Mouse (Mus musculus) 416B (cell line): ENCODE measurements around the gene Tgfbr3.
"Not testable (repeated sequence)": the region's sequence is repeated elsewhere in the genome, so short reads cannot be mapped to it uniquely, and the experiment has no call there.

Source experiments
- DNase-seq: peaks from one replicate; pipeline ENCODE4 v3.0.0; 2011; ENCODE audit warnings: low read depth

Tgfbr3 gene

DNA sequence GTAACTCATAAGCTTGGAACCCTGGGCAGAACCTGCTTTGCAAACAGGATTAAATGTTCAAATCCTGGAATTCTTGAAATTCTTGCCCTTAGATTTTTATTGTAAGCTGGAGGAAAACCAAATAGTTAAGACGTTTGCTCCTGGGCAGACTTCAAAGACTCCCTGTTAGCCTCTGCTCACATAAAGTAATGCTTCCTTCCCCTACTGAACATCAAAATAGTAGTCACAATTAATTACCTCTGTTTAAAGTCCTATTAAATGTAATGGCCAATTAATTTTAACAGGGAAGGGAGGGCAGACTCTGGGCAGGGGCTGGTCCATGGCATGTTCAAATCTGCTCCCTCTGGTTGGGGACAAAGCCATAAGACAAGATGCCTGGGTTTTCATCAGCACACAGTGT, 49.2 kb downstream of the Tgfbr3 start:
- DNase-seq, result no peak

DNA sequence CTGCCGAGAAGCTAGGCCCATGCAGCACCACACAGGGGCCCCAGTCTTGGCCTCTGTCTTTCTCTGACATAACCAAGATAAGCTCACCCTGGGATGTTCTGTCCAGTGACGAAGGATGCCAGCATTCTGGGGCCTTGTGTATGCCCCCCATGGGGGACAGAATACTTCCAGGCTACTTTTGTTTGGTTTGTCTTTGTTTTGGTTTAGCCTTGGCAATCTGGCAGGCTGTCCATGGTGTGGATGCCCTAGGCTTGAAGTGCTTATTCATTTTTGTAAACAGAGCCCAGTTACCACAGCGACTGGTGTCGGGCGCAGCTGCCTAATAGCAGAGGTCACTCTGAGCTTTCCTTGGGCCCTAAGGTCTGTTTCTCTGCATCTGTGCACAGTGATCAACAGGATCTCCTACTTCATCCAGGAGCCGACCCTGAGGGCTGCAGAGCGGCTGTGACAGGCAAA, 51.4 kb downstream of the Tgfbr3 start:
- no peak for DNase-seq

DNA sequence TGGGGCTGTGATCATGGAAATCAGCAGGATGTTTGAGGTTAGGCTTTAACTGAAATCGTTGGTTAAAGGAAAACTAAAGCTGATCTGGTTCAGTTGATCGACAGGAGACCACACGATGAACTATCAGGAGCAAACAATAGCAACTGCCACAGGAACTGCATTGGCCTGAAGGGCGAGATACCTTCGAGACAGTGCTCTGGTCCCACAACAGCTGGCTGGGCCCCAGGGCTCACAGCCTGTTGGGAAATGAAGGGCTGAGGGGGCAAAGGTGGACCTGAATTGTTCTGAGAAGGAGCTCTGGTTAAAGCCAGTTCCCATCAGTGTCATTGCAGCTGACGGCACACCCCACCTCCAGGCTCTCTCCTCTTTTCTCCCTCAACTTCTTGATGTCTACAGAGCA, 52.5 kb downstream of the Tgfbr3 start:
- DNase-seq, result peak; percentile 85

DNA sequence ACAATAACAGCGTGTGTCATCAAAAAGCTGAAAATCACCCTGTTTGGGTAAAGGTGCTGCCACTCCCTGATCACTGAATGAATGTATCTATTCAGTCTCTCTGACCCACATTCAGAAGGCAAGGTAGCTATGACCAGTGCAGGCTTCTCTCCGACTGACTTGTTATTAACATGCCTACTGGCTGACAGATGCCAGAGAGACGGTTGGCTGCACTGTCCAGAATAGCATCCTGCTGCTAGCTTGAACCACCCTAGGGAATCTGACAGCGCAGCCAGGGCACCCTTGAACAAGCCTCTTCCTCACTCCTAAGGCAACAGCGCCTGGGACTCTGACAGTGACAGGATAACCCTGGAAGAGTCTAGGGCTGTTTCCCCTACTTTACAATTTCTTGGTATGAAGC, 53.4 kb downstream of the Tgfbr3 start:
- DNase-seq, result no peak

DNA sequence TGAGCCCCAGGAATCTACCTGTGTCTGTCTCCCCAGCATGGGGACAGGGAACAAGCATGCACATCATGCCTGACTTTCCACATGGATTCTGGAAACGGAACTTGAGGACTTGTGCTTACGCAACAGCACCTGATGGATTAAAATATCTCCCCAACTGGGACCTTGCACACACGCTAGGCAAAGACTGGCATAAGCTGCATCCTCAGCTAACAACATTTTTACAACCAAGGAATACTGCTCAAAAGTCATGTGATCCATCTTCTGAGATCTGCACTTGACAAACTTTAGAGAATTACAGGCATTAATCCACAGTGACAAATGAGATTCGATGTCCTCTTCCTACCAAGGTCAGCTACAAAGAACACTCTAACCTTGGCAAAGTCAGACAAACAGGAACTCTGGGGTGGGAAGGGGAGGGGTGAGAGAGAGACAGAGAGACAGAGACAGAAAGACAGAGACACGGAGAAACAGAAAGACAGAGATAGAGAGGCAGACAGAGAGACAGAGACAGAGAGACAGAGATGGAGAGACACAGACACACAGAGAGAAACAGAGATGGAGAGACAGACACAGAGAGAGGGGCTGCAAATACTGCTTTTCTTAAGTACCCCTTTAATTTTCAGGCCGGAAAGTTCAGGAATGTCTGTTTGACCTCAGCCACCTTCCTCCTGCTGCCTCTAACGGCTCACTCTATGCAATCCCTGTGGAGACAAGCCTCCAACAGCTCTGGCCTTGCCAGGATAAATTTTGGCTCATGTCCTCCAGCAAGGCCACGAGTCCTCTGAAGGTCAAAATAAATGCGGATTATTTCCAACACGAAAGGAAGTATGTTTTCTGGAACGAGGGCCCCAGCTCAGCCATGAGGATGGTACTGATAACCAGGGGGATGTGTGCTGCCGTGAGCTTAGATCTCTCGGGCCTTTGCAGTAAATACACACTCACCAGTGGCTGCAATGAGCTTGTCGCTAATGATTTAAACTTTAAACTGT, 55.8 kb downstream of the Tgfbr3 start:
- DNase-seq, result no peak

DNA sequence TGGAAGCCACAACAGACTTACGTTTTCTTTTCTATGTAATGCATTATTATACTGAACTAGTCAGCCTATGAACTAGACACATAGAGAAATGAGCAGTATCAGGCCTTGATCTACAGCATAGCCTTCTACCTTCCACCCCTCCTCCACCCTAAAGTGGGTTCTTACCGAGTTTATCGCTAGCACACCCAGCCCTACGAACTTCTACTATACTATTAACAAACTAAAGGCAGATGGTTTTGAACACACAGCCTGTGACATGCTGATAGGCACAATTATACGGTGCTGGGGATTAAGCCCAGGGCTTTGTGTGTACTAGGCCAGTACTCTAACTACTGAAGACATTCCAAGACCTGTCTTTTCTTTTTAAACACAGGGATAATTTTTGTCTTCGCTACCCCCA, 59.2 kb downstream of the Tgfbr3 start:
- DNase-seq, result no peak

DNA sequence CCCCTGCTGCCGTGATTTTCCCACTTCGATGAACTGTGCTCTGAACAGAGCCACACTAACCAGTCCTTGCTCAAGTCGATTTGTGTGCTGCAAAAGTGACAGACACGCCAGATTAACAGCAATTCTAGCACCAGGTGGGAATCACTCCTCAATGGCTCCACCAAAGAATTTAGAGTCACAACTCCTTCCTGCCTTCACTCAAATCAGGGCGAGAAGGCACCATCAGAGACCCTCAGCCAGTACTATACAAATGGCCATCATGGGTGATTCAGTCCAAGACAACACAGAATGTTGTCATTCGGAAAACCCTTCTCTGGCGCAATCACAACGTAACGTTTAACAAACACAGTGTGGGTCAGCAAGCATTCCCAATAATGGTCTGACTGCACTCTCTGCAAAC, 60.4 kb downstream of the Tgfbr3 start:
- no peak for DNase-seq

DNA sequence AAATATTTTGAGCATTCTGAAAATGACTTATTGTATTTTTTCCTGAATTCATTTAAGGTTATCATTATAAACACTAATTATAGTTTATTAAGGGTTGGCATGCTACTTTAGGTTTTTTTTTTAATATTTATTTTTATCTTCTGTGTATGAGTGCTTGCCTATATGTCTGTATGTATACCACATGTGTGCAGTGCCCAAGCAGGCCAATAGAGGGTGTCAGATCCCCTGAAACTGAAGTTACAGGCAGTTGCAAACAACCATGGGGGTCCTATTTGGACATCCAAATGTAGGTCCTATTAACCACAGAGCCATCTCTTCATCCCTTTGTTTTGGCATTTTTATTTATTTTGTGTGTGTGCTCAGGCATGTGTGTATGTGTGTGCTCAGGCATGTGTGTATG, 61.8 kb downstream of the Tgfbr3 start:
- DNase-seq, result no peak

DNA sequence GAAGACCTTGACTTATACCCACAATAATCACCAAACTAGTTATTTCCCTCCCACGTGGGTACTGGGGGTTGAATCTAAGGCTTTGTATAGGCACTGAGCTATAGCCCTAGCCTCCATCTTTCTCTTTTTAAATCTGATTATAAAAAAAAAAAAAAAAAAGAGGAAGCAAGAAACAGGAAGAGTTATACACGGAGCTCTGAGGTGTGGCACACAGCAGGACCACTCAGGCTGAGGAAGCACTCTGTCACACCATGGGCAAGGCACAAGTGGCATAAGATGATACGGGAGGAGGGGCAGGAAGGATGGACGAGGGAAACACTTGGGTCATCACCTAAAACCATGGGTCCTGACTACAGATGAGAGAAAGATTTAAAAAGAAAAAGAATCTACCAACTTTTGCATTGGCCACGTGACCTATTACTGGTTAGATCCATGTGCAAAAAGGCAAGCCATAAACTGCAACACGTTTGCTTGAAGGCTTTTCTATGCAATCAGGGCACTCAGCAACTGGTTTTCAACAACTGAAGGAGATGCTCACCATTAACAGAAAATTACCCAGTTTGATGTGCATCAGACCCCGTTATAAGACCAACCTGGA, 64.5 kb downstream of the Tgfbr3 start:
- DNase-seq, result peak; percentile 41

DNA sequence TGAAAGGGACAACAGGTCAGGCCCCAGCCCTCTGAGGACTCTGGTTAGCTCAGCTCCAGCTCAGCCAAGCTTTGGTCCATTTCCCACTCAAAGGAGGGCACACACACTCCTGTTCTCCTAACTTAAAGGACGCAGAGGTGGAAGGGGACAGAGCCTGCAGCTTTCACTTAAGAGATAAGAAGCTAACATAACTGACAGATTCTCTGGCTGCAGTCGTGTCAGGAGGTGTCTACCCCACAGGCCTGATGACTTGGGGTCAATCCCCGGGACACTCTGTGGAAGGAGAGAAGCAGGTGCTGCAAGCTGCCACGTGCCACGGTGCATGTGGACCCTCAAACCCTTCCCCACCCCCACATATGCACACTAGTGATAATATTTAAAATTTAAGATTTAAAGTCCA, 65.3 kb downstream of the Tgfbr3 start:
- DNase-seq, result no peak

DNA sequence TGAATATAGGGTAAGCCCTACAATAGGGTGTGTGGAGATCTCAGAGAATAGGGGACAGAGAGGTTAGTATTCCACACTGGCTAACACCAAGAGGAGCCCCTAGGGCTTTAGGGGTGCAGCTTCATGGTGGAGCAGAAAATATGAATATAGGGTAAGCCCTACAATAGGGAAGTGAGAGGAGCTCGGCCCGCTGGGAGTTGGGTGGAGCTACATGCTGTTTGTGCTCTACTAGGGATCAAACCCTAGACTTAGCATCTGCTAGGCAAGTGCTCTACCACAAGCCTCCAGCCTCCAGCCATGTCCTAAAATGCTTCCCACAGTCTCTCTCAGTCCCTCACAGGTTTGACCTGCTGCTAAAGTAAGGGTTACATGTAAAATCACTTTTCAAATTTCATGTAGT, 65.9 kb downstream of the Tgfbr3 start:
- not testable (repeated sequence) for DNase-seq

DNA sequence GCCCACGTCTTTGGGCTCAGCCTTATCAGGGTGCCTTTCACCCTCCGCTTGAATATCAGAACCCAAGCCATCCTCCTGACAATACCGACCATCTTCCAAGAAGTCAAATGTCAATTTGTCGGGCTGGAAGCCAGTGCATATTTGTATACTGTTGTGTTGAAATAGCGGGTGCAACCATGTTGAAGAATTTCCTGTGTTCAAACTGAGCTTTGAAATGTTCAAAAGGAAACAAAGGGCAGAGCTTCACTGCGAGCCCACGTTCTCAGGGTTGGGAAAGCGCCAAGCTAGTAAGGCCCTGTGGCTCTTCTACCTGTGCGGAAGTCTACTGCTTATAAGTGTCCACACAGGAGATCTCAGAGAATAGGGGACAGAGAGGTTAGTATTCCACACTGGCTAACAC, 66.4 kb downstream of the Tgfbr3 start:
- DNase-seq, result no peak

DNA sequence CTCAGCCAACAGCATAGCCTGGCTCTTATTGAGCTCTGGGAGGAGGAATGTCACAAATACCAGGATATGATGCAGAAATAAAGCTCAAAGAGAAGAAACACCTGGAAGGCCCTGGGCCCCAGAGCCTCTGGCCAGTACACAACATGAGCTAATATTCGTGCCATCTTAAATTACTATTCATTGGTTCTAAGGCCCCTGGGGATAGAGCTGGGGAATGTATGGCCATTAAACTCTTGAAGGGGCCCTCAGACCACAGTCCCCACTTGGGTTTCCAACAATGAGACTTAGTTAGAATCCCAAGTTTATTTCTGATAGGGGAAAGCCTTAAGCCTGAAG, 66.8 kb downstream of the Tgfbr3 start:
- DNase-seq, result no peak

DNA sequence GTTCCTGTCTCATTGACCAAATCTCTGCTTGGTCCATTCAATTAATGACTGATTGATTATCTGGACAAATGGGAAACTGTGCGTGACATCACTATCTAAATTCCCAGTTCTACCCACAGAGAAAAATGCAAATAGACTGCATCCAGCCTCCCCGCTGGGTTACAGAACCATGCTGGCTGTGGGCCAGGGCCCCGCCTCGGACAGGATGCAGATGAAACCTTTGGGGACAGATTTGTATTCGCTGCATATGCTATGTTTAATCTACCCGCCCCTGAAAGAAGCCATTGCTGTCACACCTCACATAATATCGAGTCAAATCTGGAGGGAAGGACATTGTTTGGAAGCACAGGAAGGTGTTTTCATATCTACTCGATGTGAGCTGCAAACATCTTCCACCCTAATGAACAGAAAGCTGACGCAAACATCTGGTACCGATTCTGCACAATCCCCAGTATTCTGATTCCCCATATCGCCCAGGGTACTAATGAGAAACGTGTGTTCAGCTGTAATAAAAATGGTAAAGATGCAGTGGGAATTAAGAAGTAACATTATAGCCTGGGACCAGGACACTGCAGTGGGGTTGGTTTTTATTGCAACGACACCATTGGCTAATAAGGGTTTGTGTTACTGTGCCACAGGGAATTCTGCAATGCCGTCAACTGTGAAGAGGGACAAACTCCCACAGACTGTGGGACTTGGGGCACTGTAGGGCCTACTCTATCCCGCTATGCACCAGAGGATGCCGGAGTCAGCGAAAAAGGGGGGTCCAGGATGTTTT, 67.3 kb downstream of the Tgfbr3 start:
- peak; percentile 32 for DNase-seq

DNA sequence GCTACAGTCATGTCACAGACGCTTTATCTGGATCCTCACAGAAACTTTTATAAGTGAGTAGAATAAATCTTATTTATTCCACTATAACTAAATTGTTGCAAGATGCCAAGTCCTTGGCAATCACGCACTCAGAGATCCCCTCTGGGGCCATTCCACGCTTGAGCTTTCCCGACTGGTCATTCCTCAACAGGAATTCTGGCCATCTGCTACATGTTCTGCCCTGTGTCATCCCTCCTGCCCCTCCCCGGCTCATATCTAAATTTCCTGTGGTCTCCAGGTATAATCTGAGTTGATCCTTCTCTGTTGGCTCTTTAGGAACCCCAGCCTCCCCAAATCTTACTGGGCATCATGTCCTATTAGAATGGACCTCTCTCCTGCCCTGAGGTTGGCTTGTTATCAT, 68.5 kb downstream of the Tgfbr3 start:
- no peak for DNase-seq

DNA sequence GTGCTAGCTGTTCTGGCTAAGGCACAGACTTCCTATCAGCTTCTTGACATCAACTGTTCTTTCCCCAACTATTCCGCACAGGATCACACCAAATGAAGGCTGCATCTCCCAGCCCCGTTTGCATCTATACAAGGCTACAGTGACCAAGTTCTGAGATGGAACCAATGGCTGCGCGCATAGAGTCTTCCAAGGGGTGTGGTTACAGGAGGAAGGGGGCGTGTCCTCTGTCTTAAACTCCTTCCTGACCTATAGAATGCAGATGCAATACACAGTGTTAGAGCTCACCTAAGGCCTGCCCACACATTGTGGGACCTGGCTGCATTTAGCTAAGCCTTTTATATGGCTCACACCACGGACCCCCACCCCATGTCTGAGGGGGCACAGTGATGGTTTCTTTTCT, 69.5 kb downstream of the Tgfbr3 start:
- no peak for DNase-seq

DNA sequence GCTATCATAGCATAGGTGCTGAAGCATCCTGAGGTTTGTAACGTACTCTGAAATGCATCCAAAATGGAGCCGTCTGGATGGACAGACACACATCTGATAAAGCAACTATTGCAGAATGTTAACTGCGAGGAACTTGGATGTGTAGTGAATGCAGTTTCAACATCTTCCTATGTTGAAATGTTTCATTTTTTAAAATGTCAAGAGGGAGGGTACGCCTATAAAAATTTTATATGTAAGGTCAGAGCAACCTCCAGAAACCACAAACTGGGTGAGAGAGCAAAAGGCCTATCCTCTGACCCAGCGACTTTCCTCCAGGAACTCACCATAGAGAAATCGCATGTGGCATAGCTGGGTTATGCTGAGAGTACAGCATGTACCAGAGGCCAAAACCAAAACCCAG, 70.1 kb downstream of the Tgfbr3 start:
- peak; percentile 28 for DNase-seq

DNA sequence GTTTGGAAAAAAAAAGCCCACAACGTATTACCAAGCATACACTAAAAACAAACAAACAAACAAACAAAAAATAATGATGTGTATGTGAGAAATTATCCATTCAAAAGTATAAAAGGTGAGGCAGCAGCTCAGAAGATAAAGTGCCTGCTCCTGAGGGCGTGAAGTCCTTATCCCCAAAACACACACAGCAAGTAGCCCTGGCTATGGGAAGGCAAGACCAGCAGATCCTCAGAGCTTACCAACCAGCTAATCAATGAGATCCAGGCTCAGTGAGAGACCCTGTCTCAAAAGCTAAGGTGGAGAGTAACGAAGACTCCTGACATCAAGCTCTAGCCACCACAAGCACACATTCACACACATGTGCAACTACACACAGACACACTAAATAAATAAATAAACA, 70.8 kb downstream of the Tgfbr3 start:
- no peak for DNase-seq

DNA sequence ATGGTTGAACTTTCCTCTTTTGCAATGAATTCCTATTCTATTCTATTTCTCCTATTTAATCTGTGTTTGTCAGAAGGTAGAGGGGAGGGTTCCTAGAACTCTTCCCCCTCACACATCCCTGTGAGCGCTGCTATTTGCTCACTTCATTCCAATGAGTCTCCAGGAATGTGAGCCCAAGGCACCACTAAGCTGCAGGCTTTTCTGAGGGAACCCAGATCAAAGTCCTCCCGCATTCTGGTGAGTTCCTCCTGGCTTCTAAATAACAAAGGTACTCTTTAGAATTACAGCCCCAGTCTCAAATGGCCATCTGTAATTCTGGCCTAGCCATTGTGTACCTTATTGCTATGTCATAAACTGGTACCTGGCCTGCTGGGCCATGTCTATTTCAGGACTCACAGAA, 72.3 kb downstream of the Tgfbr3 start:
- no peak for DNase-seq

DNA sequence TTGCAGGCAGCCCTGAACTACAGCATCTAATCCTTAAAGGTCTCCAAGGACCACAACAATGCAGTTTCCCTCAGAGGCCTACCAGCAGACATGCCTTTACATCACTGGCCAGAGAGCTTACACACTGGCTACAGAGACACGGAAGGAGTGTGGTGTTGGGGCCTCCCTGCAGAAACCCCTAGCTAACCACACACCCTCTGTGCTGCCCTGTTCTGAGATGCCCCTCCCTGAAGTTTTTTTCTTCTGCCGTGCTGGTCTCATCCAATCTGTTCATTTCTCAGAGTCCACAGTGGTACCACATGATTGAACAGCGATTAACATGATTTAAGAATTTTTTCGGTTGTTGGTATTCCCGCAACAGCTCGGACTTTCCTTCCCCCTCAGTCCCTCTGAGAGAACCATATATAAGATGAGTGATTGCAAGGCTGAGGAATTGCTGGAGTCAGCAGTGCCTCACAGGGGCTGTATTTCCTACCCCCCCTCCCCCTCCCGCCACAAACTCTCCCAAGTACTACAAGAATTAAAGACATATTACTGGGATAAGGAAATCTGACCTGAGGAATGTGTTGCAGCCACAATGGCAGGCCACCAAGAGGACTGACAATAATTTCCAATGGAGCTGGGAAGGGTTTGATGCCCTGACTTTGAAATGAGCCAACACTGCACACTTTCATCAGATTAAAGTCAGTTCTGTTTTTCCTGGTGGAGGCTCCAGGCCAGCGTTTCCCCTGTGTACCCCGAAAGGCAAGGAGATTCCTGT, 75.9 kb downstream of the Tgfbr3 start:
- no peak for DNase-seq

DNA sequence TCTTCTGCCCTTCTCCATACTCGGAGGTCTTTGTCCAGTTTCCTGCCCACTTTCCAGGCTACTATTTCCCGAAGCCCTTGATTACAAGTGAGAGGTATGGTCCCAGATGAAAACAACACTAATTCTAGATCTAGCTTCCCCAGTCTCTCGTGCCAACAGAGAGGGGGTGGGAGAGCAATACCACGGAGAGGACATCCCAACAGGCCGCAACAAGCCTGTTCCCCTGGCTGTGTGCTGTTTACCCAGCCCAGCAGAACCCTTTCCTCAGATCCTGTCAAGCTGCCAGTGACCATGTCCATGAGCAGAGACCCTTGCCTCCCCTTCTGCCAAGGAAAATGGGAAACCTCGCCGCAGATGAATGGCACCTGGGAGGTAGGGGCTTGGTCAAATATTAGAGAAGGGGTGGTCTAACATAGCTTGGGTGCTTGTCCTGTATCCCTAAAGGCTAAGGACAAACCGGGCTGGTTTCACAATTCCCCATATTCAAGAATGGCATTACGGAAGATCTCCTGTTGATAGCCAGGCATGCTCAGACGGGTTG, 77.5 kb downstream of the Tgfbr3 start:
- no peak for DNase-seq

DNA sequence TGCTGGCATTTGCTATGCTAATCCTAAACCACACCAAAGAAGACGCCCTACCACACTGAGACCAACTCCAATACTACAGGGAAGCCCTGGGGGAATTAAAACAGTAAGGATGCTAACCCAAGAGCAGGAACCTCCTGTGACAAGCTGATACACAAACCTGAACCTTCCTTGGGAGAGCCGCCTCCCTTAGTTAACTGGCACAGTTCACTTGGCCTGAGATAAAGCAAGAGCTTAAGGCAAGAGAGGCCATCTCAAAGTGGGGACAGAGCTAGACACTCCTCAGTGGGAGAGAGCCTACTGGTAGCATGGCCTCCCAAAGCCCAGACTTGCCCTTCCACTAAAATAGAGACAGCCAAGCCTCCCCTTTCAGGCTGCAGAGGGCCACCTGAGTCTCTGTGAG, 79.4 kb downstream of the Tgfbr3 start:
- DNase-seq, result no peak
